Mouse (Mus musculus): ENCODE data around the gene Cerk.
"Not testable (repeated sequence)": the region's sequence is repeated elsewhere in the genome, so short reads cannot be mapped to it uniquely, and the experiment has no call there.

Gene Cerk

DNA sequence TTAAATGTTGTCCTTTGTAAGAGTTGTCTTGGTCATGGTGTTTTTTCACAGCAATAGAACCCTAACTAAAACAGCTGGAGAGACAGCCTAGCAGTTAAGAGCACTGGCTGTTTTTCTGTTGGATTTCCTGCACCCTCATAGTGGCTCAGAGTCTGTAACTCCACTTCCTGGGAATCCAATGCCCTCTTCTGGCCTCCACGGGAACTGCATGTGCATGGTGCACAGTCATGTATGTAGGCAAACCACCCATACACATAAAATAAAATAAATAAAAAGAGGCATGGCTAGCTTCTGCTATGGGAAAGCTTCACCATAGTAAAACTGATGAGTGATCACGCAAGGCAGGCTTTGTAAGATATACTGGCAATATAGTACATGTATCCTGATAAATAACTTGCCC is 19.4 kb upstream of the Cerk start:
- DNase-seq = peak; percentile 90

DNA sequence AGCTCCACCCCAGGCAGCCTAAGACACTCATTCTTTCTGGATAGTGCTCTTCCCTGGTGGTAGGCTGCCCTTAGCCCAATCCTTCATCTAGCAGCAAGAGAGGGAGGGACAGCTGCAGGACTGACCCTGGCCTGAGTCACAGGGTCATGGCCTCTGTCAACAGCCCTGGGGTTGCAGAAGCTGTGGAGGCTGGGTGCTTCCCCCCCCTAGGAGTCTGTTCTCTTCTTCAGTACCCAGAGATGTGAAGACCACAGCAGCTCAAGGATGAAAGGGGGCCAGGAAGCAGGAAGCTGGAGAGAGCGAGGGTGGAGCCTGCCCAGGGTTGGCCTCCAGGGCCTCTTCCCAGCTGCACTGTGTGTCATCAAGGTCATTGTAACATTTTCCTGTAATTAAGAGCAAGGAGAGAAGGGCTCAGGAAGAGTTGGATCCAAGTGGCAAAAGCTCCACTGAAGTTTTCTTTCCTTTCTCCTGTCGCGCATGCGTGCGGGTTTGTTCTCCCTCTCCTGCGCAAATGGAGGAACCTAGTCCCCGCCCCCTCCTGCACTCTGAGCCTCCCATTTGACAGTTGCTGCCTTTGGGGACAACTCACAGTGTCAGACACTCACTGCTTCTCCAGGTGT is 18.1 kb upstream of the Cerk start:
- peak; percentile 87 for DNase-seq

DNA sequence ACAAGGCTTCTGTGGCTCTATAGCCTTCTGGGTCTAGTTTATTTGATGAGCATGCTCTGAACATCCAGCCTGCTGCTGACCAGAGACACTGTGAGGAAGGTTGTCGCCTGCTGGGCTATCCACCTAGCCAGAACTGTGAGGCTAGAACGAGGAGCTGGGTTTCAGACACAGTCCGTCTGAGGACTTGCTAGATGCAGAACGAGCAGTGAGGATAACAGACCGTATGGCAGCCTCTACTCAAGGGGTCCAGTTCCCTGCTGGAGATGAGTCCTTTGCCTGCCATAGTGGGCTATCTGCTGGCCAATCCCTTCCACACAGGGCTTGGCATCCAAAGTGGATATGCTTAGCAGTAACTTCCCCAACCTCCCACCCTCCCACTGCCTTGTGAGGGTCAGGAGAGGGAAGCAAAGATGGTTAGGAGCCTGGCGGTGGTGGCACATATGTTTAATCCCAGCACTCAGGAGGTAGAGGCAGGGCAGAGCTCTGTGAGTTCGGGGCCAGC is 17.4 kb upstream of the Cerk start:
- DNase-seq = no peak

GRCm38 (mm10) chr15:86202640-86203039 is 16.7 kb upstream of the Cerk start:
- peak; percentile 56 for DNase-seq

- no peak for DNase-seq
Observed at GRCm38 (mm10) chr15:86201696-86202330, 15.9 kb upstream of the Cerk start.

- DNase-seq = no peak
Observed at GRCm38 (mm10) chr15:86201095-86201494, 15.2 kb upstream of the Cerk start.

GRCm38 (mm10) chr15:86200169-86200568 is 14.2 kb upstream of the Cerk start:
- DNase-seq = no peak

- no peak for DNase-seq
Observed at GRCm38 (mm10) chr15:86199482-86199881, 13.5 kb upstream of the Cerk start.

- DNase-seq = no peak
Observed at GRCm38 (mm10) chr15:86199052-86199451, 13.1 kb upstream of the Cerk start.

DNA sequence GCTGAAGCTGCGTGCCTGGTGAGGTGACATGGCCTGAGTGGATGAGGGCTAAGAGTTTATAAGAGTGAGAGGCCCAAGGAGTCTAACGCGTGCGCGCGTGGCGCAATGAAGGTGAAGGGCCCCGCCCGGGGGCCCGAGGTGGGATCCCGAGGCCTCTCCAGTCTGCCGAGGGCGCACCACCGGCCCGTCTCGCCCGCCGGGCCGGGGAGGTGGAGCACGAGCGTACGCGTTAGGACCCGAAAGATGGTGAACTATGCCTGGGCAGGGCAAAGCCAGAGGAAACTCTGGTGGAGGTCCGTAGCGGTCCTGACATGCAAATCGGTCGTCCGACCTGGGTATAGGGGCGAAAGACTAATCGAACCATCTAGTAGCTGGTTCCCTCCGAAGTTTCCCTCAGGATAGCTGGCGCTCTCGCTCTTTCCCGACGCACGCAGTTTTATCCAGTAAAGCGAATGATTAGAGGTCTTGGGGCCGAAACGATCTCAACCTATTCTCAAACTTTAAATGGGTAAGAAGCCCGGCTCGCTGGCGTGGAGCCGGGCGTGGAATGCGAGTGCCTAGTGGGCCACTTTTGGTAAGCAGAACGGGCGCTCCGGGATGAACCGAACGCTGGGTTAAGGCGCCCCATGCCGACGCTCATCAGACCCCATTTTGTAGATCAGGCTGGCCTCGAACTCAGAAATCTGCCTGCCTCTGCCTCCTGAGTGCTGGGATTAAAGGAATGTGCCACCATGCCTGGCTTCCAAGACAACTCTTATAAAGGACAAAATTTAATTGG is 8.9 kb upstream of the Cerk start:
- not testable (repeated sequence) for DNase-seq

- DNase-seq = no peak
Observed at GRCm38 (mm10) chr15:86191933-86192332, 6.0 kb upstream of the Cerk start.

DNA sequence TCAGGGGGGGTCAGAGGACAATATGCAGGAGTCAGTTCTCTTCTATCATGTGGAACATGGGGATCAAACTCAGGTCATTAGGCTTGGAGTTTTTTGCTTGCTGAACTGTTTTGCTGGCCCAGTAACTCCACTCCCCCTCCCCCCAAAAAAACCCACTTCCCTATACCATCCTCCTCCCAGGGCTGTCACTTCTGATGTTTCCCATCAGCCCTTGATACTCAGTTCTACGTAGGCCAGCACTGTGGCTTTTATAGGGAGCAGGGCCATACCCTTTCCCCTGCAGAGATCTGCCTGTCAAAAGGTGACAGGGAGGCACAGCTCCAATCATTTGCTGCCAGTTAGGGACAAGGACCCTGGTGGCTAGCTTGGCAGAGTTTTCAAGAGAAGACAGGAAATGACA is 5.6 kb upstream of the Cerk start:
- no peak for DNase-seq

- DNase-seq = no peak
Observed at GRCm38 (mm10) chr15:86190387-86190786, 4.4 kb upstream of the Cerk start.

DNA sequence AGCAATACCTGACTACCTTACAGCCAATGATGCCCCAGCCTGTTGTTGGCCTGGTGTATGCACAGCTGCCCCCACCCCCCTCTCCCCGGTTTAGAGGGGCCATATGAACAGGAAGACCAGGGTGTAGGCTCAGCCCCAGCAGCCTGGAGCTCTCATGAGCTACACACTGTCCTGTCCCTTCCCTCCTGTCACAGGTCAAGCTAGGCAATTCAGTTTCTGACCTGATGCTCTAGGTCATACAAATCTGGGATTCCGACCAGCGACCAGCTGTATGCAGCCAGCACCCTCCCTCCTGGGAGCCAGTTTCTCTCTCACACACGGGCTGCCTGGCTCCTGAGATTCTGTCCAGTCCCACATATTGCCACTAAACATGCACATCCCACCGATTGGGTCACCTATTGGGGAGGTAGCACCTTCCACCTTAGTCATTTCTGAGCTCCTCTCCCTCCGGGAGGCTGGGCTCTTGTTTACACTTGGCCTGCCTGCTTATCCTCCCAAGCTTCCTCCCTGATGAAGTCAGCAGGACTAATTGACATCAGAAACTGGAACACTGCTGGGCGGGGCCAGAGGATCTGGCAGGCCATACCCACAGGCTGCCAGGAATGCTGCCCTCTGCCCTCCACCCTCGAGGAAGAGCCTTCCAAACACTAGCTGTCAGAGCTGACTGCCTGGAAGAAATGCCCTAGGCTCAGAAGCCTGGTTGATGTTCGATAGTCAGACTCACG is 3.0 kb upstream of the Cerk start:
- no peak for DNase-seq

DNA sequence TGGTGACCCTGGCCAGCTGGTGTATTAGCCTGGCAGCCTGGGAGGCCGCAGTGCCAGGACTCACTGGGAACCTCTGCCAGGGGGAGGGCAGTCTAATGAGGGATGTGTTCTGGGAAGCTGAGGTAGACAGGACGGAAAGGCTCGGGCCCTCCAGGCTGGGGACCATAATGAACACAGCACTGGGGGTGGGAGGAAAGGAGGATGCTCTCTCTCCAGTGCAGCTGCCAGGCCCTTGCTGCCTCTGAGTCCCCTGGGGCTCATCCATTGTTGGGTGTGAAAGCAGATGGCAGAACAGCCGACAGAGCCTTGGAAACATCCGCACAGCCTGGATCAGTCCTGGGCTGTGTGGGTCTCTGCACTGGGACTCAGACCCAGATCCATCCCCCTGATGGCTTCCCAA is 2.2 kb upstream of the Cerk start:
- DNase-seq = no peak

DNA sequence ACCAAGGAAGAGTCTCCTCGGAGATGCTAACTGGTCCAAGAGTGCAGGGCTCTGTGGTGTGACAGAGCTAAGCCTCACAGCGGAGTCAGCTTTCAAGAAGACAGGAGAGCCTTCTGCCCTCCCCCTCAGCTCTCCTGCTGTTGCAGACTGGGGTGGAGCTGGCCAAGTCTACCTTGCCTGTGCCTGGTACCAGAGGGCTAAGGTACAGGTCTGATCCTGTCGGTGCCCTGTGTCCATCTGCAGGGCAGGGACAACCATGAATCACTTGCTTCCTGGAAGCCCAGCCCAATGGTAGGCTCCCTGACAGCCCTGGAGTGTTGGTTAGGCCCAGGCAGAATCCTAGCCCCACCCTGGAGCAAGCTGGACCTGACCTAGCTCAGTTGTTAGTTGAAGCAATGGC is 745 bp upstream of the Cerk start:
- no peak for DNase-seq

DNA sequence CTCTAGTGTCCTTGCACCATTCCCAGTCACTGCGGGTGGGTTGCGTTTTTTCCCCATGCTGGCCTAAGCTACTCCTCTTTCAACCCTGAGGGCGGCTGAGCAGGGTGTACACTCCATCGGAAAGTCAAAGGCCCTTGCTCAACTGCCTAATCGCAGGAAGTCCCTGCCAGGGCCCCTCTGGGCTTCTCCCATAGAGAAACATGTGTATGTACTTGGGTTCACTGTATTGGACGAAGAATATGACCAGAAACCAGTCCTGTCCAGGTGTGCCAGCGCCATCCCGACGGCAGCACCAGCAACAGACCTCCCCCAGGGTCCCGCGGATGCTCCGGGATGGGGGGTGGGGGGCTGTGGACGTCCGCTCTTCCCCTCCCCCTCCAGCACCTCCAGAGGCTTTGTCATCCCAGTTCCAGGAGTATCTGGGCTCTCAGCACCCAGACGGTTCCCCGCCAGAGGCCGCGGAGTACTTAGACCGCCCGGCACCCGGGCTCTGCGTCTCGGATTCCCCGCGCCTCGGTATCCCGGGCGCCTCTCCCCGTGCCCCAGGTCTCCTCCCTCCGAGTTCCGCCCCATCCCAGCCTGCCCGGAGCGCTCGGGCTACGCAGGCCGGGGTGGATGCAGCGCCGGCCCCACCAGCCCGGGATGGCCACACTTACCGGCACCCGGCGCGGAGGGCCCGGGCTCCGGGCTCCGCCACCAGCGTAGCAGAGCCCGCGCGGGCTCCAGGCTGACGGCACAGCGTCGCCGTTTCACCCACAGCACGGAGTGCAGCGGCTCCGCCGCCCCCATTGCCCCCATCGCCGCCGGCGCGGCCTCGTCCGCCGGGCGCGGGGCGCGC is 871 bp downstream of the Cerk start:
- peak; percentile 69 for DNase-seq

GRCm38 (mm10) chr15:86184071-86184470 is 1.9 kb downstream of the Cerk start:
- peak; percentile 33 for DNase-seq

- DNase-seq = peak; percentile 58
Observed at GRCm38 (mm10) chr15:86183484-86183883, 2.5 kb downstream of the Cerk start.

DNA sequence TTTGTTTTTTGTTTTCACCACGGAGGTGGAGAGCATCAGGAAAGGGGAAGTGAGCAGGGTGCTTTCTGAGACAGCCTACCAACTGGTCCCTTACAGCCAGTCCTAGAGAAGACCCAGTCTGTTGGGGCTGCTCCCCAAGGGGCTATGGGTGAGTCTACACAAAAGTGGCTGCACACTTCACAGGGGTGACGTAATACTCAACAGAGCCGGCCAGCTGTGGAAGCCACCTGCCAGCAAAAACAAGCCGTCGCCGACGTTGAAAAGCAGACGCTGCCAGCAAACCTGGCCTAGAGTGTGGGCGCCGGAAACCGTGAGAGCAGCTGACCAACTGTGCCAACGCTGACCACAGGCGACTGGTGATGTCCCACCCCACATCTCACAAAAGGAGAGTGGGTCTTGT is 3.3 kb downstream of the Cerk start:
- DNase-seq = peak; percentile 87

DNA sequence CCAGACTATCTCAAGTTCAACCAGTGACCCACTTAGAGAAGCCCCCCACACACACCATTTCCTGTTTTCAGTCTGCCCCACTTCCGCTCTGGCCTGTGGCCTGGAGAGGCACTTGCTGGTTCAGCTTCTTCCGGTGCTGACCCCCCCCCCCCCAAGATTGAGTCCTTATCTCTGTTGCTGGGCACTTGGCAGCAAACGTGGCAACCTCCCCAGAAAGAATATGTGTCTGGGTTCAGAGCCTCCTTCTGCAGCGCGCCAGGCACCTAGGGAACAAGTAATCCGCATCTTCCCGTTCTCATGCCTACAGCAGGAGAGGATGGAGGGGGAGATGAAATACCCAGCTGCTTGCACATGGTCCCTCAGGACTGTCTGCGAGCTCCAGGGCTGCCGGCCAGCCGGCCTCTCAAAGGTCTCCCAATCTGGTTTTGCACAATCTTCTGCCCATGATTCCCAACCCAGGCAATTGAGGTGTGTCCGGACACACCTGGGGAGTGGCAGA is 4.0 kb downstream of the Cerk start:
- DNase-seq = peak; percentile 82

DNA sequence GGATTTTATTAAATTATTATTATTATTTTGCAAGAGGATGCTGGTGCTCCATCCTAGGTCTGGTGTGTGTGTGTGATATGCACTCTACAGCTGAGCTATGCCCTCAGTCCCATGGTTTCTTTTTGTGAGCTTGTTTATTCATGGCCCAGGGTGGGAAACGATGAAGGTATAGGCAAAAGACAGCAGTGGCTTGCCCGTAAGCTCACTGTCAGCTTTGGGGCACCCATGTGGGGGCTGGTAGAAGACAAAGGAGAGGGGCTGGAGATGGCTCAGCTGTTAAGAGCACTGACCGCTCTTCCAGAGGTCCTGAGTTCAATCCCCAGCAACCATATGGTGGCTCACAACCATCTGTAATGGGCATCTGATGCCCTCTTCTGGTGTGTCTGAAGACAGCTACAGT is 4.6 kb downstream of the Cerk start:
- peak; percentile 32 for DNase-seq
